Mouse (Mus musculus): ENCODE data around the gene Sertad4.

Gene Sertad4

GRCm38 (mm10) chr1:192812290-192812689 is 43.3 kb downstream of the Sertad4 start:
- in situ Hi-C loops (cut with MboI, MseI), result no loop called here

GRCm38 (mm10) chr1:192806168-192807157 is 49.1 kb downstream of the Sertad4 start:
- in situ Hi-C loops (cut with MboI, MseI), result no loop called here

GRCm38 (mm10) chr1:192800338-192800737 is 55.2 kb downstream of the Sertad4 start:
- in situ Hi-C loops (cut with MboI, MseI), result no loop called here

- in situ Hi-C loops (cut with MboI, MseI), result no loop called here
Measured at GRCm38 (mm10) chr1:192799165-192799991, 56.2 kb downstream of the Sertad4 start.

- in situ Hi-C loops (cut with MboI, MseI), result no loop called here
Measured at GRCm38 (mm10) chr1:192798212-192799164, 57.1 kb downstream of the Sertad4 start.

- in situ Hi-C loops (cut with MboI, MseI), result no loop called here
Measured at GRCm38 (mm10) chr1:192797011-192797274, 58.6 kb downstream of the Sertad4 start.

GRCm38 (mm10) chr1:192796201-192797010 is 59.1 kb downstream of the Sertad4 start:
- in situ Hi-C loops (cut with MboI, MseI), result no loop called here

- in situ Hi-C loops (cut with MboI, MseI), result no loop called here
Measured at GRCm38 (mm10) chr1:192794957-192795745, 60.4 kb downstream of the Sertad4 start.

All from T-helper 1 cell (primary cell).